Mouse (Mus musculus) heart, adult 2 months (tissue): ENCODE results near the gene 4932438H23Rik.

ENCODE experiments used
- CTCF ChIP-seq: fragments of 200-600 bp; IDR thresholded peaks from 2 replicates; pipeline ENCODE4 v1.8.1; 2022; ENCODE audit warnings: antibody characterized with exemption, mild to moderate bottlenecking, moderate library complexity
- POLR2A ChIP-seq: fragments of 200-500 bp; IDR thresholded peaks from 2 replicates; pipeline ENCODE4 v1.6.1; 2011; ENCODE audit warnings: mild to moderate bottlenecking, low read depth, low read length, control low read depth; ENCODE audit not compliant: insufficient read depth

GRCm38 (mm10) chr16:91030751-91031150 is 64.2 kb downstream of the 4932438H23Rik start:
- TF ChIP-seq CTCF: no peak
- TF ChIP-seq POLR2A: no peak
